Mouse (Mus musculus) 3134 (cell line): ENCODE measurements around the gene Prtn3.
A peak's percentile ranks its signal among the peaks of the same experiment; 100 is the strongest.

Source experiments
- DNase-seq: peaks from one replicate; pipeline ENCODE4 v3.0.0-alpha.2; 2011; ENCODE audit warnings: low spot score; ENCODE audit not compliant: insufficient read length; ENCODE audit errors: extremely low read depth

The Prtn3 gene

GRCm38 (mm10) chr10:79874290-79874862 is at the start of gene Prtn3, which contains the start of gene Plppr3:
Gene Prtn3 (plus strand): TSS chr10:79874476.
Gene Plppr3 (minus strand): TSS chr10:79874634.
- DNase-seq: no peak

DNA sequence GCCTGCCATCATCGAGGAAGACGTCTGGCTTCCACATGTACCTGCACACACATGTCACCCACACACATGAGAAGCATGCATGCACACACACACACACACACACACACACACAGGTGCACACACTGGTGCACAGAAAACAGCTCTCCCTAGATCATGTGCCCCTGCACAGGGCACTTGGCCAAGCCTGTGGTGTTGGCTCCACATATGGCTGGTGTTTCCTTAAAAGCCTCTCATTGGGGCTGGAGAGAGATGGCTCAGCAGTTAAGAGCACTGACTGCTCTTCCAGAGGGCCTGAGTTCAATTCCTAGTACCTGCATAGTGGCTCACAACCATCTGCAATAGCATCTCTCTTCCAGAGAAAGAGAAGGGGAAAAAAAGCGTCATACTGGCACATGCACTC is 42.7 kb upstream of the Prtn3 start:
- DNase-seq: no peak

DNA sequence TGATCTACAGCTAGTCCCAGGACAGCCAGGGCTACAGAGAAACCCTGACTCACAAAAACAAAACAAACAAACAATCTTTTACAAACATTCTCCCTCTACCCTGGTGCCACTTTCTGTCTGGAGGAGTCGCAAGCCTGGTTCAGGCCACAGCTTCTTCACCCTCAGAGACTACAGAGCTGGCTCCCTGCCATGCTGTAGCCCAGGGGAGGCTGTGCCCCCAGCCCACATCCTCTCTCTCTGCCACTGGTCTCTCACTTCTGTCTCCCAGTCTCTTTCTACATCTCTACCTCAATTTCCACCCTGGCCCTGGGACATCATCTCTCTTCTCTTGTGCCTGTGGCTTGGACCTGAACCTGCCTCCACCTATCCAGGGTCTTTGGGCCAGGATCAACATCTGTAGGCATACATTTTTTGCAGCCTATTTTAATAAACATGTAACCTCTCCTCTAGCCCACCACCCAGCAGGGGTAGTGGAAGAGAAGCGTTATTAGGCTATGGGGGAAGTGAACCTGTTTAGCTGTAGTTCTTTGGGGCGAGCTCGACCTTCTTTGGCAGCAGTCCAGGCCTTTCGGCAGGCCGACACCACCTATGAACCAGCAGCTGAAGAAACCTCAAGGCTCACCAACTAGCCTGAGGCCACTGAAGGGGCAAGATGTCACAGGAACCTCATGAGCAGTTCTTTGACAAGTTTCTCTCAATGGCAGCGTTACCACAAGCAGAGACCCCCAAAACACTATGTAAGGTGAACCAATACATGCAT is 42.1 kb upstream of the Prtn3 start:
- DNase-seq: no peak

DNA sequence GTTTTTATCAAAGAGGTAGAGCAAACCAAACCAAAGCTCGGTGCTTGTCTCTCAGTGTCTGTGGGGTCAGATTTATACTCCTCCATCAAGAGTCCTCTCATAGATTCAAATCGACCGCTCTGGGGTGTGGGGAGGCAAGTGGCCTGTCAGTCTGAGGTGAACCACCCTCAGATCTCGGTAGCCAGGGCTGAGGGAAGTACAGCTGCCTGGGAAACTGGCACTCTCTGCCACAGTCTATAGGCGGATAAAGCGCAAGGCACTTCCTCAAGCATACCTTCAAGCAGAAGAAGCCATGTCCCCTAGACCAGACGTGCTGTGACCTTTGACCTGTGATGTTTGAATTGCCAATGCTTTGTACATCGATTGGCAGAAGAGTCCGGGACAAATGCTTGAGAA is 41.5 kb upstream of the Prtn3 start:
- DNase-seq: no peak

GRCm38 (mm10) chr10:79834769-79835398 is 39.4 kb upstream of the Prtn3 start:
- DNase-seq: peak; percentile 41

DNA sequence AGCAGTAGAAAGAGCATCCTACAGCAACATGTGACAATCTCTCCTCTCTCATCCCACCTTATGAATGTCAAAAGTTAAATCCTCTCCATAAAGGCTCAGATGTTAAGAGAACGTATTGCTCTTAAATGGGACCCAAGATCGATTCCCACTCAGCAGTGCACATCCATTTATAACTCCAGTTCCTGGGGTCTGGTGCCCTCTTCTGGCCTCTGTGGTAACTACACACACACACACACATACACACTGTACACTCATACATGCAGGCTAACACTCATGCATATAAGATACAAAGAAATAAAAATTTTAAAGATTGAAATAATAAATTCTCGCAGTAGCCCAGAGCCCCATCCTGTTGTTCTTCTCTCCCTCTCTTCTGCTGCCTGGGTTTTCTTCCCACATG is 37.4 kb upstream of the Prtn3 start:
- DNase-seq: no peak

DNA sequence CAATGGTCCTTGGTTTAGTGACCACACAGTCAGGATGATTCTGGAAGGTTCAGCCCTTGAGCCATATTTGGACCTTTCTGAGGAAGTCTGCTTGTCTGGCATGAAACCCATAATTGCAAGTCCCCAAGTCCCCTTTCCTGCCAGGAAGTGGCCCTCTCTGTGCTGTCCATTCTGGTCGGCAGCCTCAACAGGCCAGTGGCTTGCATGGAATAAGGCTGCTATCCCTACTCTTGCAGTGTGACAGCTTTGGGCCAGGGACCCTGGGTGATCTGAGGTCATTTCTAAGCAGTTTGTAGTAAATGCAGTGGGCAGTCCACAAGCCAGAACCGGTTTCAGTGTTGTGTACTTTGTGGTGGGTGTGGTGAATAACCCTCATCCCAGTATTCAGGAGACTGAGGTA is 36.1 kb upstream of the Prtn3 start:
- DNase-seq: no peak

DNA sequence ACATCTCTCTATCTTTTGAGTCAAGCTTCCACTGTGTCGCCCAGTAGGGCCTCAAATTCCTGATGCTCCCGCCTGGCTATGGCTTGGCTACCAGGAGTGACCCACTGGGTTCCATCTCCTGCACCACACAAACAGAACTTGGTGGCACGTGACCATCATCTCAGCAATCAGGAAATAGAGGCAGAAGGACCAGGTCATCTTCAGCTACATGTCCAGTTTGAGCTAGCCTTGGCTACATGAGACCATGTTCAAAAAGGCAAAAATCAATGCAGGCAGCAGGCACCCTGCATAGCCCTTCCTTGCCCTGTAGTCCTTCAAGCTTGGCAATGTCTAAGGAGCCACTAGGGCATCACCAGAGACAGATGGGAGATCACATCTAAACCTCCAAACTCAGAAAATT is 34.2 kb upstream of the Prtn3 start:
- no peak for DNase-seq

- DNase-seq: peak; percentile 77
Observed at GRCm38 (mm10) chr10:79840644-79841551, 33.4 kb upstream of the Prtn3 start.

DNA sequence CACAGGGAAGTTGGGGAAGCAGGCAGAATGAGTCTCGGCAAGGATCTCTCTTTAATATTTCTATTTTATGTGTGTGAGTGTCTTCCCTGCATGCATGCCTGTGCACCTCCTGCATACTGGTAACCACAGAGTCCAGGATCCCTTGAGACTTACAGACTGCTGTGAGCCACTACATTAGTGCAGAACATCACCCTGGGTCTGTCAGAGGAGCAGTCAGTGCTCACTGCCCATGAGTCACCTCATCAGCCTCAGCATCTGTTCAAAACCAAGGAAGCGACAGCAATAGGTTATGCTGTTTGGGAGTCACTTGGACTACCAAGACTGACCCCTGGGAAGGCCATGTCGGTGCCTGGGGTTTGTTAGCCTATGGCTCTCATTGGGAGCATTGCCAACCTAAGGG is 32.0 kb upstream of the Prtn3 start:
- DNase-seq: peak; percentile 53

DNA sequence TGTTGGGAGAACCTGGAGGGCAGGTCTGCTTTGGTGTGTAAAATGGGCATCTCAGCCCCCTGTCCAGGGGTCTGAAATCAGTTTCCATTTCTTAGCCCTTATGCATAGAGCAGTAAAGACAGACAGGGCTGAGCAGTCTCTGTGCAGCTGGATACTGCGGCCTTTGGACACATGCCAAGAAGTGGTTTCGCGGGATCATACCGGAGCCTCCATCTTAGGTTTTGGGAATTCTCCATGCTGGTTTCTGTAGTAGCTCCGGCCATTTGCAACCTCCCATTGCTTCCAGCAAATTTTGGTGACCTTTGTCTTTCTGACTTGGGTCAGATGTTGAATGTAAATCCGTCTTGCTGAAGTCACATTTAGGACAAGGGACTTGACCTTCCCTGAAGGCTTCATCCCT is 30.8 kb upstream of the Prtn3 start:
- DNase-seq: no peak

DNA sequence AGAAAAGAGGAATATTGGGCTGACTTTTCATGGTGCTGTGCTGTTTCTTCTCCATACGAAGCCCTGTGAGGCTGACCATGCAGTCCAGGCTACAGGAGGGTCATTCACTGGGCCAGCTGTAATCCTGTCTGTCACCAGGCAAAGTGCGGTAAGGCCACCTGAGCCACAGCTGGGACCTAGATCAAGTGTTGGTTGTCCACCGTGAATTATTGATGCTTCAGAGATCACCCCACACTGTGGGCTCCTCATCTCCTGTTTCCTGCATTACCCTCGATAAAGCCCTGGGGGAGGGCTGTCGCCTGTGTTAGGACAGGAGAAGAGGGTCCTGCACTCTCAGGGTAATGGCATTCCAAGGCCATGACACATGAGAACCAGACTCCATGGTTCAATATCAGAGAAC is 27.7 kb upstream of the Prtn3 start:
- DNase-seq: no peak

DNA sequence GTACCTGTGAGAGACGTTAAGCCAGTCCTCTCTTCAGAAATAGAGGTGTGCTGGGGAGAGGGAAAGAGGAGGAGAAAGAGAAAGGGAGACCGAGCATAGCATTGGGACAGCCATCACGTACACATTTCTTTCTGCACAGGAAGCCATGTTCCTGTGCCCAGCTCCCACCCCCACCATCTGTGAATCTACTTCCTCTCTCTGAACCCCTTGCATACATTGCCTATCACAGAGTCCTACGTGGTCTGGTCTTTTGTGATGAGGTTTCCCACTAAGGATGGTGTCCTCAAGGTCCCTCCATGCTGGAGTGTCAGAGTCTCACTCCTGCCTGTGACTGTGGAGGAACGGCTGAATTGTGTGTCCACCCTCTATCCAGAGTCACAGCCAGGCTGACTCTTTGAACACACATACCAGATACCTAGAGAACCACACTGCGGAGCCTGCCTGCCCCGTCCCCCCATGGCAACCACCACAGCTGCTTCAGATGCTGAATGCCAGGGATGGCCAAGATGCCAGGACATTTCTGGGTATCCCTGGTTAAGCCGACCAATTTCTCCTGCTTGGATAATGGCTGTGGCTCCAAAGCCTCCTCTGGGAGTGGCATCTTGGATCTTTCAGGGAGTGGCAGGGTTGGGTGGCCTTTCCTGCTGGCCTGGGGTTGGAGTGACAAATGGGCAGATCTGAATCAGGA is 24.2 kb upstream of the Prtn3 start:
- no peak for DNase-seq

DNA sequence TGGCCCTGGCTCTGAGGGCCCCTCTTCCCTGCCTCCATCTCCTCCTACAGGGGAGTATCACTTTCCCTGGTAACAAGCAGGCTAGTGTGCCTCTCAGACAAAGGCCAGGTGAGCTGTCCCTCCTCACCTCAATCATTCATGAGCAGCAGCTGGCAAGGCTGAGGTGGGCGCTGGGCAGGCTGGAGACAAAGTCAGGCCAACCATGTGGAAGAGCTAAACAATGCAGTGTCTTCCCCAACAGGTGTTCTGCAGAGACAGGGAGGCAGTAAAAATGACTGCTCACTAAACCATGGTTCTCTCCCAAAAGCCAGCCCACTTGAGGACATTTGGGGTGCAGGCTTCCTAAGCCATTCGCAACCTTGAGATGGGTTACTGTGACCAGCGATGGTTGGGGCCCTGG is 22.6 kb upstream of the Prtn3 start:
- no peak for DNase-seq

- DNase-seq: peak; percentile 34
Observed at GRCm38 (mm10) chr10:79852107-79852789, 22.0 kb upstream of the Prtn3 start.

- no peak for DNase-seq
Observed at GRCm38 (mm10) chr10:79852827-79853226, 21.4 kb upstream of the Prtn3 start.

DNA sequence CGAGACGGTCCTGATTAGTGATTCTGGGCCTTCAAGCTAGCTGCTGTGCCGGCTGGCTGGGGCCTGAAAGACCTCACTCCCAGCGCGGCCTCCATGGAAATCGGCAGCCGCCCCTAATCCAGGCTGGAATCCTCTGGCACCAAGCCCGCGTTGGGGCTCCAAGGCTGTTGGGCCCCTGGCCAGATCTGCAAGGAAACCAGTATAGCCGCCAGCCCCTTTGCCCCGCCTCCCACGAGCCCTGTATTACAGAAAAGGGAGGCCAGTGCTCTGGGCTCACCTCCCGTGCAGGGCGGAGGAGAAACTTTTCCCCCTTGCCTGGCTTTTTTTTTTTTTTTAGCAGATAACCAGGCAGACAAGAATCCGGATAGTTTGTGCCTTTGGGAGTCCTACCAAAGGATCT is 20.9 kb upstream of the Prtn3 start:
- peak; percentile 89 for DNase-seq

DNA sequence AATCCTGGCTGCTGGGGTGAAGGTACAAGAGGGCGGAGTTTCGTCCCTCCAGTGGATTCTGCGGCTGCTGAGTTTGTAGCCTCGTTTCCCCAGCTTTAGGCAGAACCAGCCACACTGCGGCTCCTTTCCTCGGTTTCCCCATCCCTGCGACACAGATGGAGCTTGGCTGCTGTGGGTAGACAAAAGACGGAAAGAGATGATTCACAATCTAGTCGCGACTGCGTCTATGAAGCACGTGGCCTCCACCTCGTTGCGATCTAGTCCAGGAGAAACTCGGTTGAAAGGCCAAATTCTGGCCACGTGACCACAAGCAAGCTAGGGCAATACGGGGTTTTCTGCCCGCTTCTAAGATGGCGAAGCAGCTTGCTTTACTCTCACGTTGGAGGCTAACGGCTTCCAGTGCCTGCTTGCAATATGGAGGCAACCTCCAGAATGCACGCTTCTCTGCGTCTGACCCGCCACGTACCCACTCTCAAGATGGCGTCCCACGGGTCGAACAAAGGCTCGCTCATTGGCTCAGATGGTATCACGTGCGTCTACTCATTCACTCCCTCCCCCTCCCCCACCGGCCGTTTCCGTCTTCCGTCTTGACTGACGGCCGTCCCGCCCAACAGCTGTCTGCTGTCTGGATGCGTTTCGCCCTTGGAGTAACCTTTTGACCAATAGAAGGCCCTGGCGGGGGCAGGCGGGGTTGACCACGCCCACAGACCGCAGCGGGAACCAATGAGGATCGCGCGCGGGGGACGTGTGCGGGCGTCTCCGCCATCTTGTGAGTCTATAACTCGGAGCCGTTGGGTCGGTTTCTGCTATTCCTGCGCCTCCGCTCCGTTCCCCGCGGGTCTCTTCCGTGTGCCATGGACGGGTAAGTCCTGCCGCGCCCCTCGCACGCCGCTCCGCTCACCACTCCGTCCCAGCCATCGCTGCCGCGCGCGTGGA is 20.1 kb upstream of the Prtn3 start, which contains the start of gene Ptbp1:
Gene Ptbp1, plus strand, starts transcription at position 568 of the 936 bp plus-strand sequence.
- DNase-seq: peak; percentile 100
